Comparison of ENCODE assay signal across 14 mouse cellular contexts in the genomic region with DNA sequence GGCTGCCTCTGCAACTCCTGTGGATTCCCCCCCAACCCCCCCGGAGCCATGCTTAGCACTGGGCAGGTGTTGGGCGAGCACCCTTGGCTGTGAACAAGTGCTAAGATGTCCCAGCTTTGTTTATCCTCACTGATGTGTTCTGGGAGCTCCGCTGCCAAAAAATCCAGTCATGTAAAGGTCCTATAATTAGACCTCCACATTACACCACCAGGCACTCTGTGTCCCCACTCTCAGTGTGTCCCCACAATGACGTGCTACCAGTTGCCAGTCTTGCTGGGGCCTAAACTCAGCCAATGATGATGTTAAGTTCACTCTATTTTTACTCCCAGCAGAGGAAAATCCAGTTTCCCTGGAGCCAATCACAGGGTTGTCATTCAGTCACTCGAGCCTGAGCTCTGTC. TPM values are rescaled to one million over a fixed set of nuclear protein-coding genes. Genes with fewer than 3 reads are reported as not detected.
A peak's percentile ranks its signal among the peaks of the same experiment; 100 is the strongest.
DNase-seq lines count a peak whose midpoint lies in the region; ATAC-seq and TF ChIP-seq lines count a peak whose summit lies in the region.
"Had no signal": no experiment of that assay in that cellular context is flagged by ENCODE, and none has a peak within 500 bp of the region (broad histone marks: within the 10 kb centered on the region; RNA-seq: fewer than 3 reads in every experiment).

No protein-coding gene starts in this region.

- no peaks in the 10 kb centered on the region for H3K36me3 ChIP-seq in forebrain, embryonic 16.5 days (ENCODE audit: control insufficient read depth, insufficient read depth)
- no peaks in the 10 kb centered on the region for H3K36me3 ChIP-seq in forebrain, embryonic 15.5 days
- H3K36me3 ChIP-seq in heart, postnatal 0 days (replicated peaks; ENCODE audit: control insufficient read depth, insufficient read depth, low read length) = no peaks in the 10 kb centered on the region
- H3K36me3 ChIP-seq: midbrain, embryonic 10.5 days had no signal

- WGBS in forebrain, embryonic 16.5 days = 46% methylated on average over 5 of the region's 5 CpGs
- WGBS in forebrain, embryonic 15.5 days = 50% methylated on average over 5 of the region's 5 CpGs
- 28% methylated on average over 5 of the region's 5 CpGs for WGBS in heart, postnatal 0 days

- no peaks in the 10 kb centered on the region for H3K27me3 ChIP-seq in forebrain, embryonic 16.5 days (replicated peaks; ENCODE audit: control insufficient read depth, insufficient read depth, low read length)
- no peaks in the 10 kb centered on the region for H3K27me3 ChIP-seq in forebrain, embryonic 15.5 days
- H3K27me3 ChIP-seq in heart, postnatal 0 days (ENCODE audit: control insufficient read depth, insufficient read depth, low read length) = no peaks in the 10 kb centered on the region

- peak; percentile 93 for TF ChIP-seq EP300 in heart, postnatal 0 days (IDR thresholded peaks at IDR 0.05; ENCODE audit: low read depth)

- H3K4me3 ChIP-seq in forebrain, embryonic 16.5 days (replicated peaks; ENCODE audit: low read length) = no peak overlapping the region
- H3K4me3 ChIP-seq in forebrain, embryonic 15.5 days = no peak overlapping the region
- H3K4me3 ChIP-seq in heart, postnatal 0 days (ENCODE audit: low read depth, low read length) = no peak overlapping the region
- H3K4me3 ChIP-seq: erythroblast, embryonic 14.5 days; midbrain, embryonic 10.5 days had no signal

- ATAC-seq in forebrain, embryonic 16.5 days = peak; percentile 50
- ATAC-seq in forebrain, embryonic 15.5 days (replicated peaks) = no peak
- ATAC-seq in heart, postnatal 0 days (ENCODE audit: insufficient read depth, low read depth) = peak; percentile 99
- ATAC-seq: hindbrain, embryonic 16.5 days had no signal

- no peak overlapping the region for H3K9ac ChIP-seq in forebrain, embryonic 16.5 days (replicated peaks; ENCODE audit: low read depth, low read length)
- H3K9ac ChIP-seq in forebrain, embryonic 15.5 days (replicated peaks) = no peak overlapping the region
- H3K9ac ChIP-seq in heart, postnatal 0 days (replicated peaks; ENCODE audit: low read depth, low read length) = no peak overlapping the region

- DNase-seq in gastrocnemius, adult 8-10 months (ENCODE audit: low spot score in 2 of 2) = peak; percentile 38 to 65
- DNase-seq in heart, postnatal 0 days (ENCODE audit: low spot score) = peak; percentile 97
- DNase-seq in left cerebral cortex, postnatal 14 days (ENCODE audit: low spot score in 2 of 2) = peak; percentile 52 to 88
- DNase-seq in retina, postnatal 1 day = no peak
- DNase-seq in cerebellum, adult 9-11 months = no peak
- no peak for DNase-seq in adrenal gland, adult 18-20 months (ENCODE audit: low spot score in 2 of 2)
- DNase-seq: adrenal gland, postnatal 14 days; cerebellum, postnatal 10 days; kidney, postnatal 4 days had no signal

- no peak overlapping the region for H3K27ac ChIP-seq in forebrain, embryonic 16.5 days (ENCODE audit: low read length)
- H3K27ac ChIP-seq in forebrain, embryonic 15.5 days (replicated peaks) = no peak overlapping the region
- H3K27ac ChIP-seq in heart, postnatal 0 days (ENCODE audit: low read depth) = peak overlapping the region; percentile 86
- H3K27ac ChIP-seq: midbrain, embryonic 10.5 days had no signal

- intact Hi-C loops in left cerebral cortex, postnatal 14 days (cut with DNase I) = loop anchor here (2.0 kb wide), 1 partner anchor 40 kb away; no protein-coding TSS in a partner anchor

- TF ChIP-seq CTCF in heart, postnatal 0 days (IDR thresholded peaks at IDR 0.05; ENCODE audit: low read depth) = no peak

- no peak overlapping the region for H3K4me2 ChIP-seq in forebrain, embryonic 16.5 days (ENCODE audit: low read length)
- no peak overlapping the region for H3K4me2 ChIP-seq in forebrain, embryonic 15.5 days (replicated peaks)
- H3K4me2 ChIP-seq in heart, postnatal 0 days (ENCODE audit: low read depth, low read length) = no peak overlapping the region

- no peaks in the 10 kb centered on the region for H3K4me1 ChIP-seq in forebrain, embryonic 16.5 days (replicated peaks; ENCODE audit: control insufficient read depth, insufficient read depth, low read length)
- 0 out of 2 replicates have a peak, but pooled peaks cover 4% of the 10 kb centered on the region for H3K4me1 ChIP-seq in forebrain, embryonic 15.5 days
- H3K4me1 ChIP-seq in heart, postnatal 0 days (ENCODE audit: control insufficient read depth, insufficient read depth) = peaks cover 15% of the 10 kb centered on the region; the same call in 1 of the 2 replicates
- H3K4me1 ChIP-seq: midbrain, embryonic 10.5 days had no signal

- no peaks in the 10 kb centered on the region for H3K9me3 ChIP-seq in forebrain, embryonic 16.5 days (ENCODE audit: control insufficient read depth, low read length)
- no peaks in the 10 kb centered on the region for H3K9me3 ChIP-seq in forebrain, embryonic 15.5 days
- H3K9me3 ChIP-seq in heart, postnatal 0 days (replicated peaks; ENCODE audit: control insufficient read depth, low read length) = no peaks in the 10 kb centered on the region
- H3K9me3 ChIP-seq: midbrain, embryonic 10.5 days had no signal

RNA-seq across cellular contexts. Expression of a gene that starts 38.3 kb away (rescaled TPM):
- 76.8 and 80.7 TPM in 2 replicates for polyA plus RNA-seq in forebrain, embryonic 16.5 days (2015; fragmentation: Nextera tagmentation; extraction: Ambion mirVana)
- polyA plus RNA-seq in forebrain, embryonic 15.5 days (2015; fragmentation: Nextera tagmentation; extraction: Ambion mirVana) = 65.8 and 69.9 TPM in 2 replicates
- total RNA-seq in gastrocnemius, adult 8-10 months (2022) = 100 to 1,000 TPM; 322 to 345 (median 328) TPM
- total RNA-seq in heart, postnatal 0 days (2014; rRNA removed; ENCODE audit: low replicate concordance) = 218 and 234 TPM in 2 replicates
- polyA plus RNA-seq in heart, postnatal 0 days (2015; fragmentation: Nextera tagmentation; extraction: Ambion mirVana) = 219 and 239 TPM in 2 replicates
- total RNA-seq in left cerebral cortex, postnatal 14 days (2021) = 100 to 1,000 TPM; 110 to 113 TPM
- total RNA-seq in adrenal gland, adult 18-20 months (2021) = 10 to 100 TPM; 64.6 to 80.0 TPM

Comparison
In these comparisons a context has a peak if more than half of its experiments do, and no peak if none do; other contexts are left out.
1. DNase-seq: peak in gastrocnemius, adult 8-10 months (2 of 2), heart, postnatal 0 days (single experiment) and left cerebral cortex, postnatal 14 days (2 of 2); none in retina, postnatal 1 day (single experiment), cerebellum, adult 9-11 months (single experiment) and adrenal gland, adult 18-20 months (0 of 2).